Mouse (Mus musculus) MEL (cell line): Measurements from ENCODE around the gene Lama5.

Source experiments
- CTCF ChIP-seq, 3 experiments: IDR thresholded peaks in 2 of 3; conservative IDR thresholded peaks in 1 of 3; 2 replicates each; pipeline ENCODE4 v1.5.1; 2011 to 2012; ENCODE audit warnings: low read length in 3 of 3, low read depth in 2 of 3, mild to moderate bottlenecking in 2 of 3, improper control_type of control experiment in 1 of 3, inconsistent platforms in 1 of 3, mixed read lengths in 1 of 3, moderate library complexity in 1 of 3; ENCODE audit not compliant: control insufficient read depth in 1 of 3, insufficient read depth in 1 of 3, poor library complexity in 1 of 3, severe bottlenecking in 1 of 3
- GABPA ChIP-seq: IDR thresholded peaks from 2 replicates; pipeline ENCODE4 v1.6.1; 2012; ENCODE audit warnings: low read depth, mild to moderate bottlenecking, inconsistent platforms, low read length, improper control_type of control experiment, moderate library complexity
- GATA1 ChIP-seq: IDR thresholded peaks from 2 replicates; pipeline ENCODE4 v1.6.1; 2011; ENCODE audit warnings: low read depth, low read length, improper control_type of control experiment
- KAT2A ChIP-seq: conservative IDR thresholded peaks from 2 replicates; pipeline ENCODE4 v1.6.1; 2012; ENCODE audit warnings: low read depth, low read length, improper control_type of control experiment, inconsistent platforms
- MAFK ChIP-seq: IDR thresholded peaks from 2 replicates; pipeline ENCODE4 v1.6.1; 2011; ENCODE audit warnings: low read depth, mild to moderate bottlenecking, low read length, improper control_type of control experiment, borderline replicate concordance
- MAX ChIP-seq: IDR thresholded peaks from 2 replicates; pipeline ENCODE4 v1.6.1; 2011; ENCODE audit warnings: low read length, improper control_type of control experiment
- POLR2A ChIP-seq, 2 experiments: IDR thresholded peaks; 2 replicates each; pipeline ENCODE4 v1.6.1; 2011 to 2012; ENCODE audit warnings: low read length in 2 of 2, mild to moderate bottlenecking in 2 of 2, control low read depth in 1 of 2, improper control_type of control experiment in 1 of 2, low read depth in 1 of 2, moderate library complexity in 1 of 2; ENCODE audit not compliant: control insufficient read depth in 1 of 2, insufficient read depth in 1 of 2, poor library complexity in 1 of 2
- RAD21 ChIP-seq: IDR thresholded peaks from 2 replicates; pipeline ENCODE4 v1.6.1; 2011; ENCODE audit warnings: mild to moderate bottlenecking, low read depth, low read length, improper control_type of control experiment
- TAL1 ChIP-seq: IDR thresholded peaks from 2 replicates; pipeline ENCODE4 v1.6.1; 2012; ENCODE audit warnings: mild to moderate bottlenecking, inconsistent platforms, low read length, moderate library complexity, mixed read lengths
- TBP ChIP-seq: IDR thresholded peaks from 2 replicates; pipeline ENCODE4 v1.8.0; 2011; ENCODE audit warnings: low read depth, low read length, improper control_type of control experiment
- USF2 ChIP-seq, 2 experiments: IDR thresholded peaks; 2 replicates each; pipeline ENCODE4 v1.6.1; 2011 to 2012; ENCODE audit warnings: improper control_type of control experiment in 2 of 2, low read length in 2 of 2, borderline replicate concordance in 1 of 2, inconsistent platforms in 1 of 2, low read depth in 1 of 2, mild to moderate bottlenecking in 1 of 2; ENCODE audit not compliant: insufficient read depth in 1 of 2
- ZNF384 ChIP-seq: IDR thresholded peaks from 2 replicates; pipeline ENCODE4 v1.6.1; 2012; ENCODE audit warnings: low read depth, mild to moderate bottlenecking, inconsistent platforms, low read length, improper control_type of control experiment

GRCm38 (mm10) chr2:180165855-180166254 lies 59.8 kb downstream of the Lama5 start:
- TF ChIP-seq TAL1 (no peak), RAD21 (no peak), CTCF (IDR thresholded peaks at IDR 0.05 in 2 of 3, conservative IDR thresholded peaks at IDR 0.05 in 1 of 3; ENCODE audit: control insufficient read depth in 1 of 3, insufficient read depth in 1 of 3, low read depth in 2 of 3, low read length in 3 of 3, poor library complexity in 1 of 3, severe bottlenecking in 1 of 3) (no peak), POLR2A (IDR thresholded peaks at IDR 0.05; ENCODE audit: control insufficient read depth in 1 of 2, insufficient read depth in 1 of 2, low read depth in 1 of 2, low read length in 2 of 2, poor library complexity in 1 of 2) (no peak), TBP (no peak), USF2 (IDR thresholded peaks at IDR 0.05; ENCODE audit: borderline replicate concordance in 1 of 2, insufficient read depth in 1 of 2, low read depth in 1 of 2, low read length in 2 of 2) (no peak), KAT2A (no peak), MAFK (no peak), GATA1 (no peak), GABPA (no peak), MAX (no peak), ZNF384 (no peak)
